In the genomic region with DNA sequence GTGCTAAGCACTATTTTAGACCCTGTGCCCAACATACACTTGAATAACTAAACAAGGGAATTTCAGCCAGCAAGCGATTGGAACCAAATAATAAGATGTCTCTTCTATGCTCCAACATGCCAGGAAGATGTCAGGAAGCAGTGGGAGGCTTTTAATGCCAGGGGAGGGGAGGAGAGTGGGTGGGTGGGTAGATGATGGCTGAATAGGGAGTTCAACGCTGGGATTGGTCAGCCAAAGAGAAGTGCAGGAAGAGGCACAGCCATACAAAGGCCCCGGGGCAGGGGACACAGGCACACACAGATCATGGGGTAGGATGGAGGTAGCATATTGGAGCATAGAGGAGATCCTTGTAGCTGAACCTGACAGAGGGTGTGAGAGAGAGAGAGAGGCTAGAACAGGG, we compare ENCODE assay signal across 21 mouse cellular contexts. TPM values are rescaled to one million over a fixed set of nuclear protein-coding genes. Genes with fewer than 3 reads are reported as not detected.
DNase-seq lines count a peak whose midpoint lies in the region; ATAC-seq lines count a peak whose summit lies in the region.
"Had no signal": no experiment of that assay in that cellular context is flagged by ENCODE, and none has a peak within 500 bp of the region (broad histone marks: within the 10 kb centered on the region; RNA-seq: fewer than 3 reads in every experiment).

No protein-coding gene starts in this region.

- H3K4me1 ChIP-seq in forebrain, embryonic 12.5 days = peaks cover 50% of the 10 kb centered on the region
- peaks cover 13% of the 10 kb centered on the region; the same call in 1 of the 2 replicates for H3K4me1 ChIP-seq in hindbrain, embryonic 14.5 days (replicated peaks; ENCODE audit: control insufficient read depth, insufficient read depth, low read length)
- 0 out of 2 replicates have a peak, but pooled peaks cover 6% of the 10 kb centered on the region for H3K4me1 ChIP-seq in neural tube, embryonic 14.5 days (ENCODE audit: control insufficient read depth, insufficient read depth, low read length)
- H3K4me1 ChIP-seq: limb, embryonic 12.5 days had no signal

- no peaks in the 10 kb centered on the region for H3K27me3 ChIP-seq in forebrain, embryonic 12.5 days
- H3K27me3 ChIP-seq in hindbrain, embryonic 14.5 days (ENCODE audit: control insufficient read depth, insufficient read depth, low read length) = no peaks in the 10 kb centered on the region
- H3K27me3 ChIP-seq in neural tube, embryonic 14.5 days (ENCODE audit: control insufficient read depth, insufficient read depth, low read length) = no peaks in the 10 kb centered on the region
- H3K27me3 ChIP-seq: heart, embryonic 13.5 days; limb, embryonic 12.5 days had no signal

- H3K36me3 ChIP-seq in forebrain, embryonic 12.5 days (replicated peaks) = no peaks in the 10 kb centered on the region
- H3K36me3 ChIP-seq in hindbrain, embryonic 14.5 days (replicated peaks; ENCODE audit: control insufficient read depth, insufficient read depth) = no peaks in the 10 kb centered on the region
- no peaks in the 10 kb centered on the region for H3K36me3 ChIP-seq in neural tube, embryonic 14.5 days (ENCODE audit: control insufficient read depth, insufficient read depth, low read length)
- H3K36me3 ChIP-seq: heart, embryonic 13.5 days; limb, embryonic 12.5 days had no signal

- H3K9ac ChIP-seq in forebrain, embryonic 12.5 days = no peak overlapping the region
- no peak overlapping the region for H3K9ac ChIP-seq in hindbrain, embryonic 14.5 days
- H3K9ac ChIP-seq in neural tube, embryonic 14.5 days (replicated peaks; ENCODE audit: low read depth, low read length) = no peak overlapping the region
- H3K9ac ChIP-seq: limb, embryonic 12.5 days had no signal

- ATAC-seq in forebrain, embryonic 12.5 days (ENCODE audit: low FRiP score) = no peak
- ATAC-seq in hindbrain, embryonic 14.5 days (ENCODE audit: low FRiP score) = peak; percentile 37; the same call in 1 of the 2 replicates
- peak; percentile 16; the same call in 1 of the 2 replicates for ATAC-seq in neural tube, embryonic 14.5 days (ENCODE audit: low read depth)

- peak; percentile 51 for DNase-seq in left cerebral cortex, postnatal 4 days
- DNase-seq in left cerebral cortex, adult 9 months (ENCODE audit: low spot score in 2 of 2) = no peak
- DNase-seq in hindbrain, embryonic 14.5 days (ENCODE audit: low spot score) = no peak
- DNase-seq in embryo, embryonic 11 days = no peak
- DNase-seq in Muller cell, postnatal 12 days (ENCODE audit: inconsistent ontology term) = no peak
- DNase-seq: B cell, adult 2 months; cerebellum, adult 18-20 months; heart, postnatal 4 days; kidney, adult 8-10 months; lung, adult 18-20 months; thymus, postnatal 4 days had no signal

- no peaks in the 10 kb centered on the region for H3K9me3 ChIP-seq in forebrain, embryonic 12.5 days
- H3K9me3 ChIP-seq in hindbrain, embryonic 14.5 days (ENCODE audit: control insufficient read depth, low read length) = no peaks in the 10 kb centered on the region
- H3K9me3 ChIP-seq in neural tube, embryonic 14.5 days (ENCODE audit: control insufficient read depth, low read length) = no peaks in the 10 kb centered on the region
- H3K9me3 ChIP-seq: heart, embryonic 13.5 days; limb, embryonic 12.5 days had no signal

- intact Hi-C loops in left cerebral cortex, postnatal 4 days (cut with DNase I) = no loop called here

- no peak overlapping the region for H3K4me3 ChIP-seq in forebrain, embryonic 12.5 days (replicated peaks)
- H3K4me3 ChIP-seq in hindbrain, embryonic 14.5 days (replicated peaks; ENCODE audit: low read length) = no peak overlapping the region
- no peak overlapping the region for H3K4me3 ChIP-seq in neural tube, embryonic 14.5 days (ENCODE audit: low read depth, low read length)
- H3K4me3 ChIP-seq: heart, embryonic 13.5 days; limb, embryonic 12.5 days had no signal

- WGBS in forebrain, embryonic 12.5 days = 48% methylated on average over 3 of the region's 3 CpGs
- 38% methylated on average over 3 of the region's 3 CpGs for WGBS in hindbrain, embryonic 14.5 days
- 49% methylated on average over 3 of the region's 3 CpGs for WGBS in neural tube, embryonic 14.5 days

- H3K27ac ChIP-seq in forebrain, embryonic 12.5 days = peak overlapping the region; percentile 81
- peak overlapping the region; percentile 72 for H3K27ac ChIP-seq in hindbrain, embryonic 14.5 days
- H3K27ac ChIP-seq in neural tube, embryonic 14.5 days (ENCODE audit: low read depth, low read length) = peak overlapping the region; percentile 77
- H3K27ac ChIP-seq: heart, embryonic 13.5 days; limb, embryonic 12.5 days had no signal

- H3K4me2 ChIP-seq in forebrain, embryonic 12.5 days = no peak overlapping the region
- H3K4me2 ChIP-seq in hindbrain, embryonic 14.5 days (replicated peaks) = no peak overlapping the region
- no peak overlapping the region for H3K4me2 ChIP-seq in neural tube, embryonic 14.5 days (ENCODE audit: low read depth, low read length)
- H3K4me2 ChIP-seq: heart, embryonic 13.5 days; limb, embryonic 12.5 days had no signal

RNA-seq across cellular contexts. Expression of a gene that starts 17.3 kb away (rescaled TPM):
- total RNA-seq in left cerebral cortex, postnatal 4 days (2021) = 1 to 10 TPM; 1.9 to 2.2 TPM
- polyA plus RNA-seq in forebrain, embryonic 12.5 days (2016; fragmentation: Nextera tagmentation; extraction: Ambion mirVana) = 0.87 and 1.4 TPM in 2 replicates
- 0.65 and 1.3 TPM in 2 replicates for polyA plus RNA-seq in hindbrain, embryonic 14.5 days (2014; fragmentation: Nextera tagmentation; extraction: Ambion mirVana)
- 1.5 and 1.9 TPM in 2 replicates for polyA plus RNA-seq in neural tube, embryonic 14.5 days (2014; fragmentation: Nextera tagmentation; extraction: Ambion mirVana)

RNA-seq across cellular contexts. Expression of a gene that starts 24.6 kb away (rescaled TPM):
- not detected for total RNA-seq in left cerebral cortex, postnatal 4 days (2021)
- not detected in 2 replicates for polyA plus RNA-seq in forebrain, embryonic 12.5 days (2016; fragmentation: Nextera tagmentation; extraction: Ambion mirVana)
- not detected in 2 replicates for polyA plus RNA-seq in hindbrain, embryonic 14.5 days (2014; fragmentation: Nextera tagmentation; extraction: Ambion mirVana)
- not detected in 2 replicates for polyA plus RNA-seq in neural tube, embryonic 14.5 days (2014; fragmentation: Nextera tagmentation; extraction: Ambion mirVana)
- total RNA-seq: adrenal gland, adult 18-20 months; gastrocnemius, postnatal 4 days; heart, postnatal 4 days had no signal
- polyA plus RNA-seq: cortical plate, adult 2 months; embryonic facial prominence, embryonic 14.5 days; frontal cortex, adult 2 months; heart, embryonic 13.5 days; large intestine, adult 2 months; limb, embryonic 12.5 days had no signal

RNA-seq across cellular contexts. Expression of a gene that starts 47.5 kb away (rescaled TPM):
- 100 to 1,000 TPM; 105 to 107 TPM for total RNA-seq in left cerebral cortex, postnatal 4 days (2021)
- polyA plus RNA-seq in forebrain, embryonic 12.5 days (2016; fragmentation: Nextera tagmentation; extraction: Ambion mirVana) = 100 and 104 TPM in 2 replicates
- 47.5 and 49.6 TPM in 2 replicates for polyA plus RNA-seq in hindbrain, embryonic 14.5 days (2014; fragmentation: Nextera tagmentation; extraction: Ambion mirVana)
- polyA plus RNA-seq in neural tube, embryonic 14.5 days (2014; fragmentation: Nextera tagmentation; extraction: Ambion mirVana) = 56.2 and 58.4 TPM in 2 replicates

RNA-seq across cellular contexts. Expression of a gene that starts 47.8 kb away (rescaled TPM):
- total RNA-seq in left cerebral cortex, postnatal 4 days (2021) = 100 to 1,000 TPM; 173 to 188 TPM
- 180 and 187 TPM in 2 replicates for polyA plus RNA-seq in forebrain, embryonic 12.5 days (2016; fragmentation: Nextera tagmentation; extraction: Ambion mirVana)
- polyA plus RNA-seq in hindbrain, embryonic 14.5 days (2014; fragmentation: Nextera tagmentation; extraction: Ambion mirVana) = 75.7 and 75.8 TPM in 2 replicates
- 80.9 and 84.8 TPM in 2 replicates for polyA plus RNA-seq in neural tube, embryonic 14.5 days (2014; fragmentation: Nextera tagmentation; extraction: Ambion mirVana)
